Mouse (Mus musculus) right cerebral cortex, postnatal 10 days (tissue): ENCODE results near the gene Slc6a12.

Source experiments
- DNase-seq, 2 experiments: peaks; one replicate each; pipeline ENCODE4 v3.0.0; 2021; ENCODE audit warnings: low spot score in 2 of 2

Slc6a12 gene

GRCm38 (mm10) chr6:121412558-121413297, 69.9 kb downstream of the Slc6a12 start:
- no peak for DNase-seq
